ENCODE assay signal across 9 mouse cellular contexts in the genomic region with DNA sequence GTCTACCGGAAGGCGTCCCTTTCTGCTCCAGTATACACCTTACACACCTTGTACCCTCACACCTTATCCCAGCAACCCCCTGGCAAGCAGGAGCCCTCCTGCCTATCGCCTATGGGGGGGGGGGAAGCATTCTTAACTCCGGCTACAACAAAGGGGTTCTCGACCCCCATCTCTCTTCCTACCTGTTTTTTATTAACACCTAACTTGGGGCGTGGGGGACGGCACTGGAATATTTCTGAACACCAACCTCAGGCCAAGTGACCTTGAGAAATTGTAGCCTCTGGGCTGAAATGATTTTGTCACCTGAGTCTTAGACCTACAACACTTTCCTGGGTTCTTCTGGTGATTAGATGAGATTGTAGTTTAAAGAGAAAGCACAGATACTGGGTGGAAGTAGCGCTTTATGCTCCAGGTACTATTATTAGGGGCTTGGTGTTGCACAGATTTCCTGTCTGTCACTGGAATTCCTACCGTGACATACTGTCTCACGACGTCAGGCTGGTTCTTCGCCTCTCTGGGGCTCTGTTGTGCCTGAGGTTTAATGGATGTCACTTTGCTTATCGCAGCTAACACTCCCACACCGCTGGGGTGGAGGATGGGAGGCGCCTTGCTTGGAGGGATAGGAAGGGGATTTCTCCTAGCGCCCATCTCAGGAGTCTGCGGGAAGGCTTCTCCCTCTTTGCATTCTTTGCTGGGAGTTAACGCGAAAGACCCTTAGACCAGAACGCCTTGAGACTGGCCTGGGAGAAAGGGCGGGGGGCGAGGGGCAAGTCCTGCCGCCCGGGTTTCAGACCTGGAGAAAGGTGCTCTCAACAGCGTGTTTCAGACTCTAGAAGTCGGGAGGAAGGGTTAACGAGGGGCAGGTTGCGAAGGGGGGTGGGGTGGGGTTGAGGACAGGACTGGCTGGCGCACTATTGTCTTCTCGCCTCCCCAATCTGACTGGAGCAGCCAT. TPM values are rescaled to one million over a fixed set of nuclear protein-coding genes. Genes with fewer than 3 reads are reported as not detected.
DNase-seq lines count a peak whose midpoint lies in the region; ATAC-seq and TF ChIP-seq lines count a peak whose summit lies in the region.
"Had no signal": no experiment of that assay in that cellular context is flagged by ENCODE, and none has a peak within 500 bp of the region (broad histone marks: within the 10 kb centered on the region; RNA-seq: fewer than 3 reads in every experiment).

No protein-coding gene starts in this region.

- peaks cover 93% of the 10 kb centered on the region for H3K27me3 ChIP-seq in lung, embryonic 15.5 days
- H3K27me3 ChIP-seq in lung, postnatal 0 days (replicated peaks; ENCODE audit: insufficient read depth, low read length): peaks cover 82% of the 10 kb centered on the region
- H3K27me3 ChIP-seq in limb, embryonic 12.5 days: peaks cover 98% of the 10 kb centered on the region

- no peak for TF ChIP-seq EP300 in lung, postnatal 0 days (IDR thresholded peaks at IDR 0.05)

- peak overlapping the region; percentile 73 for H3K4me2 ChIP-seq in lung, embryonic 15.5 days
- H3K4me2 ChIP-seq in lung, postnatal 0 days (replicated peaks; ENCODE audit: low read depth, low read length): no peak overlapping the region
- peak overlapping the region; percentile 64 for H3K4me2 ChIP-seq in limb, embryonic 12.5 days

- H3K36me3 ChIP-seq in lung, embryonic 15.5 days: no peaks in the 10 kb centered on the region
- no peaks in the 10 kb centered on the region for H3K36me3 ChIP-seq in lung, postnatal 0 days (ENCODE audit: insufficient read depth, low read length)
- H3K36me3 ChIP-seq in limb, embryonic 12.5 days: no peaks in the 10 kb centered on the region

- TF ChIP-seq CTCF in lung, postnatal 0 days (IDR thresholded peaks at IDR 0.05): no peak

- H3K9me3 ChIP-seq in lung, embryonic 15.5 days: no peaks in the 10 kb centered on the region
- H3K9me3 ChIP-seq in lung, postnatal 0 days (ENCODE audit: low read length): no peaks in the 10 kb centered on the region
- H3K9me3 ChIP-seq in limb, embryonic 12.5 days: no peaks in the 10 kb centered on the region
- H3K9me3 ChIP-seq: megakaryocyte, embryonic 14.5 days had no signal

- WGBS in lung, embryonic 15.5 days: 3% methylated on average over 30 of the region's 30 CpGs
- WGBS in lung, postnatal 0 days: 5% methylated on average over 30 of the region's 30 CpGs
- 4% methylated on average over 30 of the region's 30 CpGs for WGBS in limb, embryonic 12.5 days

- H3K4me1 ChIP-seq in lung, embryonic 15.5 days: peaks cover 66% of the 10 kb centered on the region
- peaks cover 11% of the 10 kb centered on the region for H3K4me1 ChIP-seq in lung, postnatal 0 days (ENCODE audit: insufficient read depth, low read depth, low read length)
- peaks cover 63% of the 10 kb centered on the region for H3K4me1 ChIP-seq in limb, embryonic 12.5 days (replicated peaks)

- peak; percentile 47 for DNase-seq in embryo, embryonic 10.5 days (ENCODE audit: low spot score)
- no peak for DNase-seq in embryo, embryonic 10 days (ENCODE audit: low spot score)
- DNase-seq in lung, postnatal 0 days (ENCODE audit: low spot score): no peak
- DNase-seq in retina, embryonic 14.5 days (ENCODE audit: low spot score): peak; percentile 33
- DNase-seq in lung, adult 18-20 months: no peak
- no peak for DNase-seq in adrenal gland, postnatal 25 days

- H3K9ac ChIP-seq in lung, embryonic 15.5 days: no peak overlapping the region
- H3K9ac ChIP-seq in lung, postnatal 0 days (replicated peaks; ENCODE audit: low read depth): no peak overlapping the region
- H3K9ac ChIP-seq in limb, embryonic 12.5 days (replicated peaks): no peak overlapping the region

- no peak overlapping the region for H3K27ac ChIP-seq in lung, embryonic 15.5 days
- no peak overlapping the region for H3K27ac ChIP-seq in lung, postnatal 0 days (ENCODE audit: low read length)
- H3K27ac ChIP-seq in limb, embryonic 12.5 days: no peak overlapping the region

- H3K4me3 ChIP-seq in lung, embryonic 15.5 days: no peak overlapping the region
- no peak overlapping the region for H3K4me3 ChIP-seq in lung, postnatal 0 days (ENCODE audit: low read depth, low read length)
- 0 out of 2 replicates have a peak overlapping the region, but pooled peaks have one; percentile 1 for H3K4me3 ChIP-seq in limb, embryonic 12.5 days (replicated peaks)
- H3K4me3 ChIP-seq: megakaryocyte, embryonic 14.5 days had no signal

- ATAC-seq in lung, embryonic 15.5 days (ENCODE audit: borderline replicate concordance, extremely low read depth, low FRiP score, low TSS enrichment): no peak
- ATAC-seq in lung, postnatal 0 days: no peak
- ATAC-seq in limb, embryonic 12.5 days (ENCODE audit: insufficient number of reproducible peaks, insufficient read depth, low FRiP score, low TSS enrichment, low read depth): no peak

RNA-seq across cellular contexts. Expression of a gene that starts 13.1 kb away (rescaled TPM):
- 0.09 and 0.38 TPM in 2 replicates for polyA plus RNA-seq in lung, embryonic 15.5 days (2015; fragmentation: Nextera tagmentation; extraction: Ambion mirVana)
- 0.26 and 0.31 TPM in 2 replicates for polyA plus RNA-seq in lung, postnatal 0 days (2015; fragmentation: Nextera tagmentation; extraction: Ambion mirVana)
- 0.28 and 0.33 TPM in 2 replicates for polyA plus RNA-seq in limb, embryonic 12.5 days (2016; fragmentation: Nextera tagmentation; extraction: Ambion mirVana)
- 0.94 and 1.5 TPM in 2 replicates for total RNA-seq in adrenal gland, postnatal 25 days (2021)

RNA-seq across cellular contexts. Expression of a gene that starts 57.3 kb away (rescaled TPM):
- polyA plus RNA-seq in lung, embryonic 15.5 days (2015; fragmentation: Nextera tagmentation; extraction: Ambion mirVana): 6.9 and 7.6 TPM in 2 replicates
- polyA plus RNA-seq in lung, postnatal 0 days (2015; fragmentation: Nextera tagmentation; extraction: Ambion mirVana): 16.4 and 19.1 TPM in 2 replicates
- polyA plus RNA-seq in limb, embryonic 12.5 days (2016; fragmentation: Nextera tagmentation; extraction: Ambion mirVana): 0.38 and 0.93 TPM in 2 replicates
- total RNA-seq in adrenal gland, postnatal 25 days (2021): 1.6 TPM in 1 of 2 replicates, not detected in the other

Comparison
In these comparisons a context has a peak if more than half of its experiments do, and no peak if none do; other contexts are left out.
1. DNase-seq: peak in embryo, embryonic 10.5 days (single experiment) and retina, embryonic 14.5 days (single experiment); none in embryo, embryonic 10 days (single experiment), lung, postnatal 0 days (single experiment), lung, adult 18-20 months (0 of 2) and adrenal gland, postnatal 25 days (single experiment).